Mouse (Mus musculus) erythroblast, embryonic 14.5 days (primary cell): ENCODE data around the gene Kremen1.

Experiments
- GATA1 ChIP-seq: IDR thresholded peaks from 2 replicates; pipeline ENCODE4 v1.6.1; 2012; ENCODE audit warnings: low read length, inconsistent platforms, mixed read lengths
- TAL1 ChIP-seq: IDR thresholded peaks from 3 replicates; pipeline ENCODE4 v1.6.1; 2012; ENCODE audit warnings: low read length, inconsistent platforms, mixed read lengths

DNA sequence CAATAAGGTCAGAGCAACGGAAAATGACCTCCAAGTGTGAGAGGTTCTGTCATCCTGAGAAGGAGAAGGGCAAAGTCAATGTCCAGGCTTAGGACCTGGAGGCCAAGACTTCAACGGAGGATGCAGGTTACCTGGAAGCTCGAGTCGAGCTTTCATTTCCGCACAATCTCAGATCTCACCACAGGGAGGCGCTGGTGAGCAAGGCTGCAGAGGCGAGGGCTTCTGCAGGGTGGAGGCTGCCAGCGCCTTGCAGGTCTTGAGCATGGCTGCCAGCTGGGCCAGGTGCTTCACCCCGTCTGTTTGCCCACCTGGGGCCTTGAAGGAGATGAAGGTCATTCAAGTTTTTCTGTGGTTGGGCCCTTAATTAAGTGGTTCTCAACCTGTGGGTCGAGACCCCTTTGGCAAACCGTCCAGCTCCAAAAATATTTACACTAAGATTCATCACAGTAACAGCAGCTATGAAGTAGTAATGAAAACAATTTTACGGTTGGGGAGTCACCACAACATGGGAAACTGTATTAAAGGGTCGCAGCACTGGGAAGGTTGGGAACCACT is 79.4 kb downstream of the Kremen1 start:
- no peak for TF ChIP-seq GATA1
- no peak for TF ChIP-seq TAL1
